Comparison of ENCODE assay signal across 30 mouse cellular contexts in genomic region chr7:92711593-92711992, GRCm38 (mm10). TPM values are rescaled to one million over a fixed set of nuclear protein-coding genes. Genes with fewer than 3 reads are reported as not detected.
DNase-seq lines count a peak whose midpoint lies in the region; ATAC-seq and TF ChIP-seq lines count a peak whose summit lies in the region.
"Had no signal": no experiment of that assay in that cellular context is flagged by ENCODE, and none has a peak within 500 bp of the region (broad histone marks: within the 10 kb centered on the region; RNA-seq: fewer than 3 reads in every experiment).

No protein-coding gene starts in this region.

- no peak overlapping the region for H3K27ac ChIP-seq in midbrain, postnatal 0 days (ENCODE audit: low read depth, low read length)
- H3K27ac ChIP-seq in liver, postnatal 0 days (ENCODE audit: low read depth) = no peak overlapping the region
- H3K27ac ChIP-seq: forebrain, embryonic 13.5 days; hindbrain, embryonic 14.5 days; intestine, embryonic 15.5 days; kidney, postnatal 0 days; liver, embryonic 14.5 days had no signal

- peak; percentile 96 for ATAC-seq in granulocyte monocyte progenitor cell, adult 5-6 weeks (replicated peaks; ENCODE audit: poor library complexity, severe bottlenecking)
- peak; percentile 96 for ATAC-seq in megakaryocyte progenitor cell, adult 5-6 weeks (replicated peaks; ENCODE audit: poor library complexity)
- ATAC-seq in midbrain, postnatal 0 days (ENCODE audit: low FRiP score) = no peak
- no peak for ATAC-seq in liver, postnatal 0 days
- ATAC-seq: forebrain, embryonic 13.5 days; intestine, embryonic 15.5 days; Patski had no signal

- no peaks in the 10 kb centered on the region for H3K4me1 ChIP-seq in midbrain, postnatal 0 days (ENCODE audit: insufficient read depth, low read length)
- H3K4me1 ChIP-seq in liver, postnatal 0 days (ENCODE audit: insufficient read depth) = no peaks in the 10 kb centered on the region
- H3K4me1 ChIP-seq: forebrain, embryonic 13.5 days; intestine, embryonic 15.5 days had no signal

- H3K4me3 ChIP-seq in midbrain, postnatal 0 days (ENCODE audit: low read depth, low read length) = no peak overlapping the region
- H3K4me3 ChIP-seq in liver, postnatal 0 days (ENCODE audit: low read depth, low read length) = no peak overlapping the region
- H3K4me3 ChIP-seq: forebrain, embryonic 13.5 days; heart, embryonic 12.5 days; intestine, embryonic 15.5 days had no signal

- no peak for TF ChIP-seq EP300 in liver, postnatal 0 days (IDR thresholded peaks at IDR 0.05; ENCODE audit: low read depth)

- H3K9ac ChIP-seq in midbrain, postnatal 0 days (replicated peaks; ENCODE audit: low read length, poor library complexity, severe bottlenecking) = no peak overlapping the region
- no peak overlapping the region for H3K9ac ChIP-seq in liver, postnatal 0 days (replicated peaks)
- H3K9ac ChIP-seq: forebrain, embryonic 13.5 days; heart, embryonic 12.5 days; hindbrain, embryonic 14.5 days; intestine, embryonic 15.5 days; liver, embryonic 14.5 days; lung, embryonic 14.5 days had no signal

- TF ChIP-seq CTCF in midbrain, postnatal 0 days (IDR thresholded peaks at IDR 0.05) = no peak
- no peak for TF ChIP-seq CTCF in liver, postnatal 0 days (IDR thresholded peaks at IDR 0.05; ENCODE audit: low read depth)

- no peaks in the 10 kb centered on the region for H3K36me3 ChIP-seq in splenic B cell, adult 2 months (ENCODE audit: control insufficient read depth, insufficient read depth, low read length, poor library complexity, severe bottlenecking)
- H3K36me3 ChIP-seq in midbrain, postnatal 0 days (ENCODE audit: insufficient read depth, low read length) = no peaks in the 10 kb centered on the region
- no peaks in the 10 kb centered on the region for H3K36me3 ChIP-seq in liver, postnatal 0 days (replicated peaks; ENCODE audit: insufficient read depth, low read length)
- H3K36me3 ChIP-seq: G1E; heart, embryonic 12.5 days; intestine, embryonic 15.5 days had no signal

- H3K9me3 ChIP-seq in midbrain, postnatal 0 days (ENCODE audit: low read length) = no peaks in the 10 kb centered on the region
- no peaks in the 10 kb centered on the region for H3K9me3 ChIP-seq in liver, postnatal 0 days (ENCODE audit: low read length)
- H3K9me3 ChIP-seq: forebrain, embryonic 13.5 days; G1E; intestine, embryonic 15.5 days had no signal

- peak; percentile 10 for DNase-seq in CD4-positive, CD25-positive, alpha-beta regulatory T cell, adult 2 months (ENCODE audit: low read depth, low spot score)
- DNase-seq in splenic B cell, adult 2 months (ENCODE audit: low read depth, low spot score) = peak; percentile 20
- DNase-seq in midbrain, postnatal 0 days (ENCODE audit: low spot score) = no peak
- no peak for DNase-seq in layer of hippocampus, postnatal 25 days (ENCODE audit: extremely low spot score in 1 of 2, low spot score in 1 of 2)
- DNase-seq in liver, postnatal 0 days = no peak
- DNase-seq: adrenal gland, postnatal 25 days; cerebellum, adult 18-20 months; cerebellum, postnatal 10 days; gastrocnemius, postnatal 25 days; heart, adult 18-20 months; heart, postnatal 4 days; kidney, adult 2 months; kidney, postnatal 4 days; layer of hippocampus, postnatal 36 days; liver; lung, embryonic 14.5 days; lung, postnatal 14 days; right cerebral cortex, postnatal 4 days; thymus, postnatal 4 days had no signal

- no peaks in the 10 kb centered on the region for H3K27me3 ChIP-seq in splenic B cell, adult 2 months (ENCODE audit: control insufficient read depth, insufficient read depth, low read length, poor library complexity, severe bottlenecking)
- no peaks in the 10 kb centered on the region for H3K27me3 ChIP-seq in midbrain, postnatal 0 days (ENCODE audit: insufficient read depth, low read length)
- H3K27me3 ChIP-seq in liver, postnatal 0 days (ENCODE audit: insufficient read depth, low read length) = no peaks in the 10 kb centered on the region
- H3K27me3 ChIP-seq: forebrain, embryonic 13.5 days; heart, embryonic 12.5 days; intestine, embryonic 15.5 days had no signal

- H3K4me2 ChIP-seq in midbrain, postnatal 0 days (ENCODE audit: low read depth, low read length, poor library complexity, severe bottlenecking) = no peak overlapping the region
- no peak overlapping the region for H3K4me2 ChIP-seq in liver, postnatal 0 days (ENCODE audit: low read depth, low read length)
- H3K4me2 ChIP-seq: forebrain, embryonic 13.5 days; heart, embryonic 12.5 days; hindbrain, embryonic 14.5 days; intestine, embryonic 15.5 days; lung, embryonic 14.5 days; midbrain, embryonic 11.5 days had no signal

- WGBS in midbrain, postnatal 0 days = 89% methylated on average over 3 of the region's 3 CpGs
- WGBS in liver, postnatal 0 days (ENCODE audit: insufficient replicate concordance) = 35% methylated on average over 3 of the region's 3 CpGs

RNA-seq across cellular contexts. Expression of gene Rab30, which starts 29.8 kb away (rescaled TPM):
- not detected in 2 replicates for total RNA-seq in granulocyte monocyte progenitor cell, adult 5-6 weeks (2014; fragmentation: Nextera tagmentation)
- 0.13 TPM in 1 of 2 replicates, not detected in the other for total RNA-seq in granulocyte monocyte progenitor cell, adult 5-6 weeks (2017)
- 0.81 and 0.90 TPM in 2 replicates for total RNA-seq in megakaryocyte progenitor cell, adult 5-6 weeks (2015)
- 0.08 and 0.41 TPM in 2 replicates for total RNA-seq in megakaryocyte progenitor cell, adult 5-6 weeks (2017)
- total RNA-seq in midbrain, postnatal 0 days (2014; rRNA removed) = 37.2 and 44.7 TPM in 2 replicates
- polyA plus RNA-seq in midbrain, postnatal 0 days (2015; fragmentation: Nextera tagmentation; extraction: Ambion mirVana) = 13.6 and 18.5 TPM in 2 replicates
- total RNA-seq in layer of hippocampus, postnatal 25 days (2021) = 10 to 100 TPM; 43.2 to 49.1 TPM
- 28.8 and 28.9 TPM in 2 replicates for polyA plus RNA-seq in liver, postnatal 0 days (2015; fragmentation: Nextera tagmentation; extraction: Ambion mirVana)

RNA-seq across cellular contexts. Expression of gene Pcf11, which starts 41.9 kb away (rescaled TPM):
- 36.0 and 69.1 TPM in 2 replicates for total RNA-seq in granulocyte monocyte progenitor cell, adult 5-6 weeks (2014; fragmentation: Nextera tagmentation)
- total RNA-seq in granulocyte monocyte progenitor cell, adult 5-6 weeks (2017) = 63.5 and 68.6 TPM in 2 replicates
- 89.8 and 91.8 TPM in 2 replicates for total RNA-seq in megakaryocyte progenitor cell, adult 5-6 weeks (2015)
- total RNA-seq in megakaryocyte progenitor cell, adult 5-6 weeks (2017) = 59.3 and 71.4 TPM in 2 replicates
- total RNA-seq in midbrain, postnatal 0 days (2014; rRNA removed) = 34.6 and 37.3 TPM in 2 replicates
- polyA plus RNA-seq in midbrain, postnatal 0 days (2015; fragmentation: Nextera tagmentation; extraction: Ambion mirVana) = 11.2 and 14.7 TPM in 2 replicates
- 10 to 100 TPM; 48.0 to 60.6 TPM for total RNA-seq in layer of hippocampus, postnatal 25 days (2021)
- 7.0 and 8.0 TPM in 2 replicates for polyA plus RNA-seq in liver, postnatal 0 days (2015; fragmentation: Nextera tagmentation; extraction: Ambion mirVana)

Comparison
In these comparisons a context has a peak if more than half of its experiments do, and no peak if none do; other contexts are left out.
1. DNase-seq: peak in CD4-positive, CD25-positive, alpha-beta regulatory T cell, adult 2 months (single experiment) and splenic B cell, adult 2 months (single experiment); none in midbrain, postnatal 0 days (single experiment), layer of hippocampus, postnatal 25 days (0 of 2) and liver, postnatal 0 days (single experiment).
2. ATAC-seq: peak in granulocyte monocyte progenitor cell, adult 5-6 weeks (single experiment) and megakaryocyte progenitor cell, adult 5-6 weeks (single experiment); none in midbrain, postnatal 0 days (single experiment) and liver, postnatal 0 days (single experiment).
3. RNA of gene Rab30, which starts 29.8 kb away (total RNA-seq): 43.2 to 49.1 TPM in layer of hippocampus, postnatal 25 days and 37.2 to 44.7 TPM in midbrain, postnatal 0 days; 0.08 to 0.90 TPM in megakaryocyte progenitor cell, adult 5-6 weeks and 0.13 TPM in granulocyte monocyte progenitor cell, adult 5-6 weeks; every median in the first group is over 10 times any median in the second.